Mouse (Mus musculus): ENCODE results near the gene Nubp2. TPM values are rescaled to one million over a fixed set of nuclear protein-coding genes. Genes with fewer than 3 reads are reported as not detected.

Nubp2 gene
- polyA plus RNA-seq, 1 experiment: 66.5 TPM

DNA sequence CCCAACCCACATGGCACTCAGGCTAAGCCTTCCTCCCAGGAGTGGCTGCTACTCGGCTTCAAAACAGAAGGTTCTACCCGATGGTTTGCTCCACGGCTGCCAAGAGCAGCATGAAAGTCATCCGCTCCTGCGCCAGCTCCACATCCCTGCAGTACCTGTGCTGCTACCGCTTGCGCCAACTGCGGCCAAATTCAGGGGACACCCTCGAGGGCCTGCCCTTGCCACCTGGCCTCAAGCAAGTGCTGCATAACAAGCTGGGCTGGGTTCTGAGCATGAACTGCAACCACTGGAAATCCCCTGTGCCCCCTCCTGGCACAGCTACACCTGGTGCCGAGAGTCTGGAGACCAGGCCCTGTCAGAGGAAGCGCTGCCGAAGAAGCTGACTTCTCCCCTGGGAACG, 5.2 kb upstream of the Nubp2 start:
- H3K27me3 ChIP-seq (ENCODE audit: control insufficient read depth, insufficient read depth, insufficient read length): no peaks in the 10 kb centered on the region
- H3ac ChIP-seq (ENCODE audit: control insufficient read depth, insufficient read length, low read depth): no peak overlapping the region
- TF ChIP-seq CEBPB (IDR thresholded peaks at IDR 0.05; ENCODE audit: low read depth) (no peak), MYOD1 (IDR thresholded peaks at IDR 0.05; ENCODE audit: control insufficient read depth, insufficient read length, low read depth) (no peak), FOSL1 (IDR thresholded peaks at IDR 0.05; ENCODE audit: insufficient read depth, low read length, poor library complexity, severe bottlenecking) (no peak), USF1 (IDR thresholded peaks at IDR 0.05; ENCODE audit: low read depth) (no peak), MYOG (IDR thresholded peaks at IDR 0.05; ENCODE audit: control insufficient read depth, extremely low read depth, insufficient read length) (no peak), CTCF (IDR thresholded peaks at IDR 0.05; ENCODE audit: control insufficient read depth, insufficient read depth, insufficient read length) (no peak), MAX (IDR thresholded peaks at IDR 0.05) (no peak)
- H3K4me3 ChIP-seq (ENCODE audit: insufficient read depth, poor library complexity, severe bottlenecking): no peak overlapping the region
- H3K79me2 ChIP-seq (ENCODE audit: control insufficient read depth, insufficient read depth): peaks cover 50% of the 10 kb centered on the region
- peaks cover 12% of the 10 kb centered on the region for H3K79me3 ChIP-seq (ENCODE audit: low read depth)
- peaks cover 26% of the 10 kb centered on the region for H3K36me3 ChIP-seq (ENCODE audit: control insufficient read depth, insufficient read depth)

DNA sequence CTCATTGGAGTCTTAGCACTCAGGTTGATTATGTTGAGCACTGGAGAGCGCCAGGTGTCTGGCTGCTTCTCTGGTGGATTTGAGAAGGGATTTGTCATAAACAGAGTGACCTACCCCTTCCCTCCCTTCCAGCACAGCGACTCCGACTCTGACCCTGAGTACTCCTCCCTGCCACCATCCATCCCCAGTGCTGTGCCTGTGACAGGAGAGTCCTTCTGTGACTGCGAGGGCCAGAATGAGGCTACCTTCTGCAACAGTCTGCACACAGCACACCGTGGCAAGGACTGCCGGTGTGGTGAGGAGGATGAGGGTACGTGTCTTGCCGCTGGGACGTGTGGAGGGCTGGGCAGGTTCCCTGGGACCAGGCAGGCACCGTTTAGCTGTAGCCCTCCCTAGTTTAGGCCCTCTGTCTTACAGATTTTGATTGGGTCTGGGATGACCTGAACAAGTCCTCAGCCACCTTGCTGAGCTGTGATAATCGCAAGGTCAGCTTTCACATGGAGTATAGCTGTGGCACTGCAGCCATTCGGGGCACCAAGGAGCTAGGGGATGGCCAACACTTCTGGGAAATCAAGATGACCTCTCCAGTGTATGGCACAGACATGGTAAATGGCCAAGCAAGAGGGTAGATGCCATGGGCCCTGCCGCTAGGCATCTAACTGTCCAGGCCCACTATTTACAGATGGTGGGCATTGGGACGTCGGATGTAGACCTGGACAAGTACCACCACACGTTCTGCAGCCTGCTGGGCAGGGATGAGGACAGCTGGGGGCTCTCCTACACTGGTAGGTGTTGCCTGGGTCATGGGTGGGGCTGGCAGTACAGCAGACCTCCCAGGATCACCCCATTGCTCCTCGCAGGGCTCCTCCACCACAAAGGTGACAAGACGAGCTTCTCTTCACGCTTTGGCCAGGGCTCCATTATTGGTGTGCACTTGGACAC, 4.3 kb upstream of the Nubp2 start:
- Histone ChIP-seq H3K4me3 (ENCODE audit: insufficient read depth, poor library complexity, severe bottlenecking) (no peak overlapping the region), H3ac (ENCODE audit: control insufficient read depth, insufficient read length, low read depth) (no peak overlapping the region), H3K79me2 (ENCODE audit: control insufficient read depth, insufficient read depth) (peaks cover 49% of the 10 kb centered on the region), H3K36me3 (ENCODE audit: control insufficient read depth, insufficient read depth) (peaks cover 26% of the 10 kb centered on the region), H3K79me3 (ENCODE audit: low read depth) (peaks cover 15% of the 10 kb centered on the region), H3K27me3 (ENCODE audit: control insufficient read depth, insufficient read depth, insufficient read length) (no peaks in the 10 kb centered on the region)
- TF ChIP-seq CTCF (IDR thresholded peaks at IDR 0.05; ENCODE audit: control insufficient read depth, insufficient read depth, insufficient read length): no peak
- TF ChIP-seq MYOG (IDR thresholded peaks at IDR 0.05; ENCODE audit: control insufficient read depth, extremely low read depth, insufficient read length): no peak
- TF ChIP-seq CEBPB (IDR thresholded peaks at IDR 0.05; ENCODE audit: low read depth): no peak
- TF ChIP-seq USF1 (IDR thresholded peaks at IDR 0.05; ENCODE audit: low read depth): no peak
- TF ChIP-seq FOSL1 (IDR thresholded peaks at IDR 0.05; ENCODE audit: insufficient read depth, low read length, poor library complexity, severe bottlenecking): no peak
- no peak for TF ChIP-seq MAX (IDR thresholded peaks at IDR 0.05)
- no peak for TF ChIP-seq MYOD1 (IDR thresholded peaks at IDR 0.05; ENCODE audit: control insufficient read depth, insufficient read length, low read depth)

DNA sequence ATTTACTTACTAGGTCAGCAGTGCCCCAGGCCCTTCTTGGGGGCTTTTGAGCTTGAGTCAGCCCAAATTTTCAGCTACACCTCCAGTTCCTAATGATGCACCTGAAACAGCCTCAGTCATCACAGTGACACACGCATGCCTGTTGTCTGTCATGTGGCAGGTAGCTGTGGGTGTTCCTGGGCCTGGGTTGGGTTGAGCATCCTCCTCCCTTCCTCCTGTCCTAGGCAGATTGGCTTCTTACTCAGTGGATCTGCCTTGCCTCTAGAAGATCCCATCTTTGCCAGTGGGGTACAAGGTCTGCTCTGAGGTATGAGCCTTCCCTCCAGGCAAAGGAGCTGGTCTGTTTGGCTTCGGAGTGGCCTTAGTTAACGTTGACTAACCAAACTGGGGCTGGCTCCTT, 2.7 kb upstream of the Nubp2 start:
- no peak for TF ChIP-seq MYOG (IDR thresholded peaks at IDR 0.05; ENCODE audit: control insufficient read depth, extremely low read depth, insufficient read length)
- no peak for TF ChIP-seq MAX (IDR thresholded peaks at IDR 0.05)
- no peak for TF ChIP-seq MYOD1 (IDR thresholded peaks at IDR 0.05; ENCODE audit: control insufficient read depth, insufficient read length, low read depth)
- TF ChIP-seq FOSL1 (IDR thresholded peaks at IDR 0.05; ENCODE audit: insufficient read depth, low read length, poor library complexity, severe bottlenecking): no peak
- TF ChIP-seq USF1 (IDR thresholded peaks at IDR 0.05; ENCODE audit: low read depth): no peak
- no peak for TF ChIP-seq CTCF (IDR thresholded peaks at IDR 0.05; ENCODE audit: control insufficient read depth, insufficient read depth, insufficient read length)
- no peak for TF ChIP-seq CEBPB (IDR thresholded peaks at IDR 0.05; ENCODE audit: low read depth)

DNA sequence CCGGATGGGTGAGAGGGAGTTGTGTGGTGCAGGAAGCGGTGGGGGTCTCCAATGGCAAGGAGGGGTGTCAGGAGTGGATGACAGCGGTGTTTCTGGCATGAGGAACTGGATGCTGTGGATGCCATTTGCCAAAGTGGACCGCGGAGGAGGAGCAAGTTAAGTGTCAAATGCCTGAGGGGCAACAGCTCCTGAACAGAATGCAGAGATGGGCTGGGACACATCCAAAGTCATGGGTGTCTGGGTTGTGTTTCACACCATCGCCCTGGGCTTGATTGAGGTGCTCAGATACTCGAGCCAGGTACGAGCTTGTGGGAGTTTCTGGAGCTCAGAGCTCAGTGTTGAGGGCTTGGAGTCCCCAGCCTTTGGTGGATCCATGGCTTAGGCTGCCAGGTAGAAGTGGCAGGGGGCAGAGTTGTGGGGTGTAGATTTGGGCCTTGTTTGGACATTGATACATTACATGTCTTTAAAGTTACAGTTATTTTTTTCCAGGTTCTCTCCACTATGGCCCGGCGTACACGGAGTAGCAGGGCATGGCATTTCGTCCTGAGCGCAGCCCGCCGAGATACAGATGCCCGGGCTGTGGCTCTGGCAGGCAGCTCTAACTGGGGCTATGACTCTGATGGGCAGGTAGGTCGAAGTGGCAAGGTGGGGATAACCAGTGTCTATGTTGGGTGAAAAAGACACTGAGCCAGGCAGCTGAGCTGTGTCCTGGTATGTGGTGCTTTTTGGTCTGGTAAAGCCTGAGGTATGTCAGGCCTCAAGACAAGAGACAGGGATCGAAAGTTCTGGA, 1.3 kb upstream of the Nubp2 start:
- Histone ChIP-seq H3K79me2 (ENCODE audit: control insufficient read depth, insufficient read depth) (peaks cover 27% of the 10 kb centered on the region), H3K79me3 (ENCODE audit: low read depth) (peaks cover 9% of the 10 kb centered on the region), H3K36me3 (ENCODE audit: control insufficient read depth, insufficient read depth) (peaks cover 14% of the 10 kb centered on the region), H3ac (ENCODE audit: control insufficient read depth, insufficient read length, low read depth) (peak overlapping the region; percentile 50), H3K27me3 (ENCODE audit: control insufficient read depth, insufficient read depth, insufficient read length) (no peaks in the 10 kb centered on the region), H3K4me3 (ENCODE audit: insufficient read depth, poor library complexity, severe bottlenecking) (peak overlapping the region; percentile 64)
- TF ChIP-seq CEBPB (IDR thresholded peaks at IDR 0.05; ENCODE audit: low read depth) (no peak), MAX (IDR thresholded peaks at IDR 0.05) (no peak), USF1 (IDR thresholded peaks at IDR 0.05; ENCODE audit: low read depth) (no peak), CTCF (IDR thresholded peaks at IDR 0.05; ENCODE audit: control insufficient read depth, insufficient read depth, insufficient read length) (no peak), MYOD1 (IDR thresholded peaks at IDR 0.05; ENCODE audit: control insufficient read depth, insufficient read length, low read depth) (no peak), MYOG (IDR thresholded peaks at IDR 0.05; ENCODE audit: control insufficient read depth, extremely low read depth, insufficient read length) (no peak), FOSL1 (IDR thresholded peaks at IDR 0.05; ENCODE audit: insufficient read depth, low read length, poor library complexity, severe bottlenecking) (no peak)

More for the DNA sequence above, 2.7 kb upstream of the Nubp2 start:
- peaks cover 25% of the 10 kb centered on the region for H3K36me3 ChIP-seq (ENCODE audit: control insufficient read depth, insufficient read depth)
- peaks cover 13% of the 10 kb centered on the region for H3K79me3 ChIP-seq (ENCODE audit: low read depth)
- no peak overlapping the region for H3K4me3 ChIP-seq (ENCODE audit: insufficient read depth, poor library complexity, severe bottlenecking)
- no peak overlapping the region for H3ac ChIP-seq (ENCODE audit: control insufficient read depth, insufficient read length, low read depth)
- H3K27me3 ChIP-seq (ENCODE audit: control insufficient read depth, insufficient read depth, insufficient read length): no peaks in the 10 kb centered on the region
- peaks cover 41% of the 10 kb centered on the region for H3K79me2 ChIP-seq (ENCODE audit: control insufficient read depth, insufficient read depth)

DNA sequence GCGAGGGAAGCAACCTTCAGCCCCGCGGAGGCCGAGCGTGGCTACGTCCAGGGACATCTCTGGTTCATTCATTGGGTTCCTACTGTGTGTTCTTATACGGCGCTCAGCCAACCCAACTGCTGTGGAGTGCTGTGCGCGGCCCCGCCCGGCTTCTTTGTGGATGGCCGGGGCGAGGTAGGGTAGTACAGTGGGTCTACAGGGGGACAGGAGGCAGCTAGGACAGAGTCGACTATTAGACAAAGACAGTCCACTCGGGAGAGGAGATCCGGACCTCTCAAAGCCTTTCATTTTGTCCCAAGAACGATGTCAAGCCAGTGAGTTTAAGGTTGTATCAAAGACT, 753 bp upstream of the Nubp2 start:
- no peak for TF ChIP-seq CTCF (IDR thresholded peaks at IDR 0.05; ENCODE audit: control insufficient read depth, insufficient read depth, insufficient read length)
- TF ChIP-seq MYOG (IDR thresholded peaks at IDR 0.05; ENCODE audit: control insufficient read depth, extremely low read depth, insufficient read length): no peak
- no peak for TF ChIP-seq MYOD1 (IDR thresholded peaks at IDR 0.05; ENCODE audit: control insufficient read depth, insufficient read length, low read depth)
- TF ChIP-seq CEBPB (IDR thresholded peaks at IDR 0.05; ENCODE audit: low read depth): no peak
- no peak for TF ChIP-seq USF1 (IDR thresholded peaks at IDR 0.05; ENCODE audit: low read depth)
- TF ChIP-seq FOSL1 (IDR thresholded peaks at IDR 0.05; ENCODE audit: insufficient read depth, low read length, poor library complexity, severe bottlenecking): no peak
- no peak for TF ChIP-seq MAX (IDR thresholded peaks at IDR 0.05)
- Histone ChIP-seq H3K79me3 (ENCODE audit: low read depth) (peaks cover 9% of the 10 kb centered on the region), H3K4me3 (ENCODE audit: insufficient read depth, poor library complexity, severe bottlenecking) (peak overlapping the region; percentile 64), H3K36me3 (ENCODE audit: control insufficient read depth, insufficient read depth) (peaks cover 9% of the 10 kb centered on the region), H3K79me2 (ENCODE audit: control insufficient read depth, insufficient read depth) (peaks cover 23% of the 10 kb centered on the region), H3ac (ENCODE audit: control insufficient read depth, insufficient read length, low read depth) (peak overlapping the region; percentile 50), H3K27me3 (ENCODE audit: control insufficient read depth, insufficient read depth, insufficient read length) (no peaks in the 10 kb centered on the region)

Measured in C2C12 (cell line).